Mouse (Mus musculus) kidney, adult 8-10 months (tissue): ENCODE measurements around the gene Tbx1.

Experiments
- DNase-seq, 2 experiments: peaks; one replicate each; pipeline ENCODE4 v3.0.0; 2022

Gene Tbx1

GRCm38 (mm10) chr16:18589804-18590790 is at the start of gene Tbx1:
TSS of gene Tbx1 (minus strand) at chr16:18590671.
- DNase-seq: peak in 1 of 2 experiments; percentile 18

GRCm38 (mm10) chr16:18639382-18639929 is 49.0 kb upstream of the Tbx1 start:
- no peak for DNase-seq

- DNase-seq: no peak
Measured at GRCm38 (mm10) chr16:18638396-18638795, 47.9 kb upstream of the Tbx1 start.

DNA sequence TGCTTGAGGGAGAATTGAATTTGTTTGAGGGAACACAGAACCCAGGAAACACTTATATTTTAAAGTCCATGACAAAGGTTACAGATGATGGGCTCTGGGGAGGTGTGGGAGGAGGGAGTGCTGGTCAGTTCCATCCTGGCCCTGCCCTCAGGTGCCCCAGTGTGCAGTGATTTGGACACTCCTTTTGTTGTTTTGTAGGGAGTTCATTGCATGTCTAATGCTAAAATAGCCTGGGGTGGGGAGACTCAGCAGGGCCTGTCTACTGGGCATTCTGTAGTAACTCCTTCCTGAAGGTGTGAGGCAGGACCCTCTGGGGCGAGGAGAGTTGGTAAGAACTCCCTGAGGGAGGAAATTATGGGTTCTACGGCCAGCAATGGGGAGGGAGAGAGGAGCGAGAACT is 46.3 kb upstream of the Tbx1 start:
- DNase-seq: no peak

GRCm38 (mm10) chr16:18636401-18636800 is 45.9 kb upstream of the Tbx1 start:
- no peak for DNase-seq

- no peak for DNase-seq
Measured at GRCm38 (mm10) chr16:18633333-18633732, 42.9 kb upstream of the Tbx1 start.

DNA sequence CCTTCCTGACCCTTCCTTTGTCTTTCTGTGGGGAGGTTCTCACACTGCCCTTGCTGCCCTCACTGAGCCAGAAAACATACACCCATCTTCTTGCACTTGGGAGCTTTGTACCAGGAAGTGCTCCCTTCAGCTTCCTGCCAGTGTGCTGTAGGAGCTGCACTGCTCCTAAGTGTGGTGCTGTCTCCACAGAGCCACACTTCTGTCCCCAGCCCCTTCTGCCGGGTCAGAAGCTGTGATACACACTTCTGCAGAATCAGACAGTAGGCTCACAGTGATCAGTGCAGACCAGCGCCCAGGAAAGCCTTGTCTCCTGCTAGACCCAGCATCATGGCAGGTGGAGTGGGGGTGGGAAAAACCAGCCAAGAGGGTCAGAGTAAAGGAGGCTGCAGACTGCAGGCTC is 42.3 kb upstream of the Tbx1 start:
- DNase-seq: no peak

DNA sequence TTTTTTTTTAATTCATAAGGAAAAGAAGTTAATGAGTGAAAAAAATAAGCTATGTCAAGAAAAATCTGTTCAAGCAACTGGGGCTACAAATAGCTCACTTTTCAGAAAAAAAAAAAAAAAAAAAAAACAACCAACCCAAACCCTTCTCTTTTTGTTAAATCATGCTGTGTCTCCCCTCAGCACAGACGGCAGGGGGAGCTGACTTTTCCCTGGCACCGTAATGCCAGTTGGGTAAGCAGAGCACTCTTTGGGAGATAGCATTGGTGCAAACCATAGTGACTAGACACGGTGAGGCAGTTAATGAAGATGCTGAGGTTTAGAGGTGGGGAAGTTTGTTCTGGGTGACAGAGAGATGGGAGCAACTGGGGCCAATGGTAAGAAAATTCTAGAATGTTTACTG is 41.6 kb upstream of the Tbx1 start:
- no peak for DNase-seq

GRCm38 (mm10) chr16:18631141-18631540 is 40.7 kb upstream of the Tbx1 start:
- DNase-seq: no peak

DNA sequence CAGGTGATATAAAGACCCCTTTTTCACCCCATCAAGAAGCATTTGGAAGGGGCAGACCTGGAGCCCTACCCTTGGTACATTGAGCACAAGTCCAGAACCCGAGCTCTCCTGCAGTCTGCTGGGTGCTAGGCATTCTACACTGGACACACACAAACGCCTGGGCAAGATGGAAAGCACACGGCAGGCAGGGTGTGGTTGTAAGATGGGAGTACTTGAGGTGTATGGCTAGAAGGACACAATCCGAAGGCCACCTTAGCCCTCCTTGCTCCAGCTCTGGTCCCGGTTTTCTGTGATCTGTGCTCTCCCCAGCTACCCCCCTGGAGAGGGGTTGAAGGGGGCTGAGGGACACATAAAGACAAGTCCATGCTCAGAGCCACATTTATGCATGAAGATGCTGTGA is 39.8 kb upstream of the Tbx1 start:
- DNase-seq: no peak

- DNase-seq: peak in 1 of 2 experiments; percentile 15
Measured at GRCm38 (mm10) chr16:18629390-18630231, 39.1 kb upstream of the Tbx1 start, which contains the start of gene Sept5. TSS of gene Sept5 (minus strand) at chr16:18629954.

DNA sequence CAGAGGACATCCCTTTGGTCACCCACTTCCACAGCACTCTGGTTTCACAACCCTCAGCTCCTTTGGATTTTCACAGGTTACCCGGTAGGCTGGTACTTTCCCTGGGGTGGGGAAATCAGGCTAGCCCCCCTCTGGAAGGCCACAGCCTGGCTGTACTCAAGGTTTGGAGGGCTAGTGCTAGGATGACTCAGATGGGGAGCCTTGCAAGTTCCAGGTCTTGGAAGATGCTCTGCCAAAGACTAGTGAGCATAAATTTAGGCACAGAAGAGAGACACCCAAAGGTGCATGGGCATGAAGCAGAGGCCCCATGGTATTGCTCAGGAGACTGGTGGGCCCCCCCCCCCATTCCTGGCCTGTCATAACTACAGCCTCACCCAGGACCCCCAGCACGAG is 38.5 kb upstream of the Tbx1 start:
- no peak for DNase-seq

DNA sequence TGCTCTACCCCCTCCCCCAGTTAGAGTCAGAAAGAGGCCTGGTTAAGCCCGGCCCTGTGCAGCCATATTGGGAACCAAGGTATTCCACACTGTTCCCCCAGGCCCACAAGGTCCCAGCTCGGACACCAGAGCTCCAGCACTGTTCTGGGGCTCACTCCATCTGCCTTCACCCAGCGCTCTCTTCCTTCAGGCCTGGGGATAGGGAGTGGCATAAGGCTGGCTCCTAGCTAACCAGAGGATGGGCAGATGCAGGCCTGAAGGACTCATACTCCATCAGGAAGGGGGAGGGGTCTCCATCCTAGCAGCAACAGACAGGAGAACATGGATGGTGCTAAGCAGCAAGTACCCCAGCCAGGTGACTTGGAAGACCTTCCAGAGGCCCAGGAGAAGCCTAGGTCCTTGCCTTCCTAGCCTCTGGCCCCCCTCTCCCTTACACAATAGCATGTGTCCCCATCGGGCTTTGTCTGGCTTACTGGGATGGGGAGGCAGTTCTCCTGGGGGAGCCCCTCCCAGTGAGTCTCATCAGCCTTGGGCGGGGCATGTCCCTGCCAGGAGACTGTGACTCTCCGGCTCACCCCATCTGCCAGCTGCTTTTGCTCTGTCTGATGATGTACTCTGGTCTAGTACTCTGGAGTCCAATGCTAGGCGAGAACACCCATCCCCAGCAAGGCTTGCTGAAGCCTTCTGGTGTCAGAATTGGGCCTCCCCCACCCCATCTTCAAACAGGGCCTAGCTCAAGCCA is 37.9 kb upstream of the Tbx1 start:
- DNase-seq: no peak

DNA sequence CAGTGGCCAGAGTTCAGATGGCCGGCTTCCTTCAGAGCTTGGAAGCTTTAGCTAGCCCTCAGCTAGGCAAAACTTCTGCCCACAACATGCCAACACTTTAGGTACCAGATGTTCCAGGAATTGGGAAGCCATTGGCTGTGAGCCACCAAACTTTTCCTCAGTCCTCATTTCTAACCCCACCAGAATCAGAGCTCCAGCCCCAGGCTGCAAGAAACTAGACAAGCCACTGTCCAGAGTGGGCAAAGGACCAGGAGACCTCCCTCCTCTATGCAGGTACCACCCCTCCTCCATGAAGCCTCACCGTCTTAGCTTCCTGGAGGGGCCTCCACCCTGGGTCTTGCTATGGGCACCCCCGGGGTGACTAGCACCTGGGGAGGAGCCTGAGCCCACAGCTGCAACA is 36.7 kb upstream of the Tbx1 start:
- no peak for DNase-seq

- peak; percentile 57 to 73 for DNase-seq
Measured at GRCm38 (mm10) chr16:18626376-18626878, 36.0 kb upstream of the Tbx1 start, which contains the start of gene Gm49601. TSS of gene Gm49601 (minus strand) at chr16:18626427.

DNA sequence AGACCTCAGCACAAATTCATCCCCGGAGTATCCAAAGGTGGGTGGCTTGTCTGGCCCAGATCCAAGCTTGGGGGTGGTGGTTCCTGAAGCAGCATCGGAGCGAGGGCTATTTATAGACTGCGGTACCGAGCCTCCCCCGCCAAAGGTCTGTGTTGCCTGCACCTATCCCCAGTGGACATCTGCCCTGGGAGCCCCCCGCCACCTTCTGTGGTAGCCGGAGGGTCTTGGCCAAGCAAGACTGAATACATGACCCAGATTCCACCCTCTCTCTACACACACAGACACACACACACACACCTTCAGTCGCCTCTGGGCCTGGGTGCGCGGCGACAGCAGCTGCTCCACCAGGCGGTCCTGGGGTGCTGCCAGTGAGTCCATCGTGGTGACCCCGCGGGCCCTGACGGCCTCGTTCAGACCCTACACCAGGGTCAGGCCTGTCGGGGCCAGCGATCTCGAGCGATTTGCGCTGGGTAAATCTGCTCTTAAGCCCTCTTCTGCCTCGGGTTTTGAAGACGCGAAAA is 35.4 kb upstream of the Tbx1 start:
- DNase-seq: no peak

GRCm38 (mm10) chr16:18625097-18625496 is 34.6 kb upstream of the Tbx1 start:
- no peak for DNase-seq

DNA sequence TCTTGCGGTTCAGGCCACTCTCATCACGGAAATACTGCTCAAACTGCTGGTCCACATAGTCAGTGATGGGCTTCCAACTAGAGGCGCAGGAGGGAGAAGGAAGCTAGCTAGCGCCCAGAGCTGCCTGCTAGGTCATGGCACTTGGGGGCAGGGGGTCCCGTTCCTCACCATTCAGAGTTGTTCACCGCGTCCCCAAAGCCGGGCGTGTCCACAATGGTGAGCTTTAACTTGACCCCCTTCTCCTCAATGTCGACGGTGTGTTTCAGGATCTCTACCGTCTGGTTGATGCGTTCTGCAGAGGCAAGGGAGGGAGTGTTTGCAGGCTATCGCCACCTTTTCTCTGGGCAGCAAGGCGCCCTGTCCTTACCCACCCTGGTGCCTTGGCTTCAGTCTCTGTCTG is 34.2 kb upstream of the Tbx1 start:
- DNase-seq: no peak

DNA sequence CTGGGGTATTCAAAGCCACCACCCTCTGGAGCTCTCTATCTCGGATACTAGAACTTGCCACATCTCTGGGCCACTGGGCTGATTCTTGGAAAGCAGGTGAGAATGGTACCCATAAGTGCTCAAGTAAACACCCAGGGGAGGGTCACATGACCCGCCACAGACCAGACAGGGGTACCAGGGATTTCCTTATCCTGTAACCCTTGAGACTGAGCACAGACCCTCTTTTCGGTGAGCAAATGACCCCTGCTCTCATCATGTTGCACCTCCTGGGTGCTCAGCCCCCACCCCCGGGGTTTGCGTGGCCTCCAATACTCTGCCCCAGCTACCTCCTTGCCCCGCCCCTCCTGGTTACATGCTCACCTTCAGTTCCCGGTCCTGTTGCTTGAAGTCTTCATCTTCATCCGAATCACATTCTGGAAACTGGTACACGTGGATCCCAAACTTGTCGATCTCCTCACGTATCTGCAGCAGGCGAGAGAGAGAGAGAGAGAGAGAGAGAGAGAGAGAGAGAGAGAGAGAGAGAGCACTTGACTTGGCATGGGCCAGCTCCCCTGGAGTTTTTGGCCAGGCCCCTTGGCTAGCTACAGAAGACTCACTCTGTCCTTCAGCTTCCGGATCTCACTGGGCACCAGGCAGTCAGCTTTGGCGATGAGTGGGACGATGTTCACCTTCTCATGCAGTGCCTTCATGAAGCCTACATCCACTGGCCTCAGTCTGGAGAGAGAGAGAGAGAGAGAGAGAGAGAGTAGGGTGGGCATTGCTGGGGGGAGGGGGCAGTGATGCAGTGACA is 33.5 kb upstream of the Tbx1 start:
- DNase-seq: no peak

DNA sequence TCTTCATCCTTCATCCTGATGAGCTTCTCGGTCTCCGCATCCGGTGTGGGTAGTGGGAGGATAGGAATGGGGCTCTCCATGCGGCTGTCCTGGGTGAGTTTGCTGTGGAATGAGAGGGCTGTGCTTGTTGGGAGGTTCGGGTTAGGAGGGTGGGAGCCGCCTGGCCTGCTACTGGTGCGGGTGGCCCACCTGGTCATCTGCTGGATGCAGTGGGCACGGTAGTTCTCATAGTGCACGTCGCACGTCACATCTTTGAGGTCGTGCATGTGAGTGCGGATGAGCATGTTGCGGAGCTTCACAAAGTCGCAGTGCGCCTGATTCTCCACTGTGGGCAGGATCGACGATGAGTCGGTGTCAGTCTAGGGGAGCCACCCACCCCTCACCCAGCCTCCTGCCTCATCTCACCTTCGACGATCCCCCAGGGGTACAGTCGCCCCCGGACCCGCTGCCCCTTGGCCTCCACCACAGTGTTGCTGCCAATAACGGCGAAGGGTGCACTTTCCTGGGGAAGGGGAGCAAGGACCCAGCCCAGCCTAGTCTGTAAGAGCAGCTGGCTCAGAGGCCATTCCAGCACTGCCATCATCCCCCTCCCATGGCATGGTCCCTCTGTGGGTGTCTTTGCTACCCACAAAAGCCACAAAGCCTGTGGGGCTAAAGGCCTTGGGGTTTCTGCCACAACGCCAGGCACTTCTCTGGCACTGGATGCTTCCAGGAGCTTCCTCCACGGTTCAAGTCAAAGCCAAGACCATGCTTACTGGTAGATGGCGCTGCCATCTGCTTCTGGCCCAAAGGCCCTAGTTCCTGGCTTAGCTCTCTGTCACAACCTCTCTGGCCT is 32.7 kb upstream of the Tbx1 start:
- DNase-seq: no peak
